Mouse (Mus musculus) embryonic fibroblast, embryonic 13.5 days (primary cell): ENCODE results near the gene Elp5. TPM values are rescaled to one million over a fixed set of nuclear protein-coding genes. Genes with fewer than 3 reads are reported as not detected.
"Not testable (repeated sequence)": the region's sequence is repeated elsewhere in the genome, so short reads cannot be mapped to it uniquely, and the experiment has no call there.

Experiments
- H3K27ac ChIP-seq: 2 replicates; pipeline ENCODE4 v1.5.1; 2012; ENCODE audit warnings: low read length, control low read depth, inconsistent platforms; ENCODE audit not compliant: insufficient read depth
- H3K4me1 ChIP-seq: 2 replicates; pipeline ENCODE4 v1.6.1; 2011; ENCODE audit warnings: low read length; ENCODE audit not compliant: control insufficient read depth, insufficient read depth
- H3K4me3 ChIP-seq: 2 replicates; pipeline ENCODE4 v1.5.1; 2011; ENCODE audit warnings: mild to moderate bottlenecking, control low read depth, low read length; ENCODE audit not compliant: insufficient read depth
- CTCF ChIP-seq: IDR thresholded peaks from 2 replicates; pipeline ENCODE4 v1.5.1; 2011; ENCODE audit warnings: mild to moderate bottlenecking, control low read depth, low read length, moderate library complexity, borderline replicate concordance; ENCODE audit not compliant: insufficient read depth
- POLR2A ChIP-seq: IDR thresholded peaks from 2 replicates; pipeline ENCODE4 v1.6.1; 2011; ENCODE audit warnings: low read depth, mild to moderate bottlenecking, control low read depth, low read length, moderate library complexity
- polyA plus RNA-seq: library from polyadenylated mRNA; stranded (reverse); fragments of >200 nt; gene quantifications from 2 replicates; pipeline ENCODE4 v1.2.4, GENCODE M21; 2011; ENCODE audit warnings: low read depth; ENCODE audit not compliant: missing spikeins, insufficient read length

The Elp5 gene
- polyA plus RNA-seq, 1 experiment, result 68.8 TPM

- no peak within 1 kb of the TSS for H3K27ac ChIP-seq
- no peaks in the 10 kb centered on the region for H3K4me1 ChIP-seq
- H3K4me3 ChIP-seq, result no peak within 1 kb of the TSS
- TF ChIP-seq CTCF, result no peak
- no peak for TF ChIP-seq POLR2A
Observed at GRCm38 (mm10) chr11:69964650-69965270, 17.6 kb downstream of the Elp5 start, which contains the start of gene Cldn7. TSS of gene Cldn7 (plus strand) at chr11:69964779.

DNA sequence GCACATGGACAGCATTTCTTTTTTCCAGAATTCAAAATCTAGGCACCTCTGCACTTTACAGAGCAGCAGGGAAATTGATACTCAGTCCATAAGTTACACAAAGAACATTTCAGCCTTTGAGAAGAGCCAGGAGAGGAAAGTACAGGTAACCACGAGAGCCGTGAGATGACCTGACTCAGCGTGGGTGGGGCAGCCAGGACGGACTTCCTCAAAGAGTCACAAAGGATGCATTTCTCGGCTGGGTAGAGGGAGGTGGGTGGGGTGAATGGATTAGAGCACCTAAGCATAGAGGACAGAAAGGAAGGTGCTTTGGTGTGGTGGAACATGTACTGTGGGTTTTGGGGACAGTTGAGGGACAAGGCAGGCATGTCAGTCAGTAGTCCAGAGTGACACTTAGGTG is 20.5 kb downstream of the Elp5 start:
- H3K27ac ChIP-seq, result no peak overlapping the region
- no peaks in the 10 kb centered on the region for H3K4me1 ChIP-seq
- no peak overlapping the region for H3K4me3 ChIP-seq
- TF ChIP-seq CTCF (no peak), POLR2A (no peak)

DNA sequence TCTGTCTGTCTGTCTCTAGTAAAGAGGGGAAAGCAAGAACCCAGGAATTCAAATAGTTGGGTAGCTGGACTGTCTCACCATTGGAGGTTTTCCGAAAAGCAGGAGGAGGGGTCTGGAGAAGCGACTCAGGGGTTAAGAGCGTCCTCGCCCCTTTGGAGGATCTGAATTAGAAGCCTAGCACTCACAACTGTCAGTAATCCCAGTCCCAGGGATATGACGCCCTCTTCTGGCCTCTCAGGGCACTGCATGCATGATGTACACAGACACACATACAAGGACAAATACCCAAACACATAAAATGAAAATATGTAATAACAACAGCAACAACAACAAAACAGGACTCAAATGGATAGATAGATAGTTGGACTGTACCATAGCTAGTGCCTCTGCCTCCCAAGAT is 21.7 kb downstream of the Elp5 start:
- TF ChIP-seq POLR2A (no peak), CTCF (0 out of 2 replicates have a peak, but pooled peaks have one; percentile 11)
- Histone ChIP-seq H3K4me1 (no peaks in the 10 kb centered on the region), H3K4me3 (no peak overlapping the region), H3K27ac (no peak overlapping the region)

GRCm38 (mm10) chr11:69956218-69956617 is 26.1 kb downstream of the Elp5 start:
- Histone ChIP-seq H3K4me3 (no peak overlapping the region), H3K27ac (no peak overlapping the region), H3K4me1 (no peaks in the 10 kb centered on the region)
- no peak for TF ChIP-seq CTCF
- TF ChIP-seq POLR2A, result no peak

DNA sequence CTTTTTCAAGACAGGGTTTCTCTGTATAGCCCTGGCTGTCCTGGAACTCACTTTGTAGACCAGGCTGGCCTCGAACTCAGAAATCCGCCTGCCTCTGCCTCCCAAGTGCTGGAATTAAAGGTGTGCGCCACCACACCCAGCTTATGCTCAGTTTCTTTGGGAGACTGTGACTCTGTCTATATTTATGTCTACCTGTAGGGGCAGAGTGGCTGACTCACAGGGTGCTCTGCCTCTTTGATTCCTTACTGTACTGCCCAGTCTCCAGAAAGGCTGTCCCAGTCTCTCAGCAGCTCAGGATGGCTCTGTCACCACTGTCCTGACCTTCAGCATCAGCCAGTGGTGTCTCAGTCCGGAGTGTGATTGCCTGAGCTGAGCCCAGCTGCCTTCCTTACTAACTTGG is 26.7 kb downstream of the Elp5 start:
- not testable (repeated sequence) for H3K4me1 ChIP-seq, H3K27ac ChIP-seq, H3K4me3 ChIP-seq

DNA sequence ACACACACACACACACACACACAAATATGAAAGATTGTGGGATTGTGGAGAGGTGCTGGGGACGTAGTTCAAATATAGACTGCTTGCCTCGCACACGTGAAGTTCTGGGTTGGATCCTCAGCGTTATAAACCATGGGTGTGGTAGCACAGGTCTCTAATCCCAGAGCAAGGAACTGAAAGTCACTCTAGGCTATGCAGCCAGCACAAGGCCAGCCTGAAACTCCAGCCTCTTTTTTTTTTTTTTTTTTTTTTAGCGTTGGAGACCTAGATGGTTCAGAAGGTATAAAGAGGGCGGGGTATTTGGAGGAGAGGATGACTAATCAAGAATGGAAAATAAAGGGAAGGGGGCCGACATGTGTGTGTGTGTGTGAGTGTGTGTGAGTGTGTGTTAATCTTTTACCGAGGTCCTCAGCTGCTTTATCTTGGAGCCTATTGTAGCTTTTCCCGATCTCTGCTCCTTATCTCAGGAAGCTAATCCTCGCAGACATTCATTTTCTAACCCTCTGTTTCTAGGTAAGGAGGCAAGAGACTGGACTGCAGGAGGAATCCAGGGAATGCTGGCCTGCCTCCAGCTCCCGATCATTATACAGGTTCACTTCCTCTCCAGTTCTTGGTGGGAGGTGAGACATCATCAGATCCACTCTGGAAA is 28.9 kb downstream of the Elp5 start:
- TF ChIP-seq POLR2A, result no peak
- no peak for TF ChIP-seq CTCF
- Histone ChIP-seq H3K4me3 (no peak overlapping the region), H3K4me1 (no peaks in the 10 kb centered on the region), H3K27ac (no peak overlapping the region)

GRCm38 (mm10) chr11:69952274-69952673 is 30.0 kb downstream of the Elp5 start:
- no peak overlapping the region for H3K27ac ChIP-seq
- TF ChIP-seq POLR2A, result no peak
- TF ChIP-seq CTCF, result no peak
- no peak overlapping the region for H3K4me3 ChIP-seq
- H3K4me1 ChIP-seq, result no peaks in the 10 kb centered on the region

- TF ChIP-seq CTCF (no peak), POLR2A (no peak)
- H3K27ac ChIP-seq, result no peak overlapping the region
- no peaks in the 10 kb centered on the region for H3K4me1 ChIP-seq
- no peak overlapping the region for H3K4me3 ChIP-seq
Observed at GRCm38 (mm10) chr11:69950807-69951459, 31.4 kb downstream of the Elp5 start.

DNA sequence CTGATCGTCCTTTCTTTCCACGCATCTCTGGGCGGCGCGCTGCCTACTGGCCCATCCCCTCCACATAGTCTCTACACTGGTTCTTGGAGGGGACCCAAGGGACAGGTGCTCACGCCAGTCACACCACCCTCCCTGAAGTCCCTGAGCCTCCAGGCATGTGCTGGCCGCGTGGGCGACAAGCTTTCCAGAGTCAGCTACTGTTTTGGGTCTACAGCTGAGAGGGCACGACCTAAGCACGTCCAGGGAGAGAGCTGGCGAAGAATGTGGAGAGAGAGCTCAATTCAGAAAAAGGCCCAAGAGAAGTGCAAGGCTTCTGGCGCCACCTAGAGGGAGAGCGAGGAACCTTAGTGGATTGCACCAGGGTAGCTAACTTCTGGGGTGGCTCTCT is 33.6 kb downstream of the Elp5 start:
- TF ChIP-seq CTCF, result peak; percentile 63; the same call in 1 of the 2 replicates
- no peak for TF ChIP-seq POLR2A
- no peaks in the 10 kb centered on the region for H3K4me1 ChIP-seq
- H3K27ac ChIP-seq, result no peak overlapping the region
- H3K4me3 ChIP-seq, result peak overlapping the region; percentile 23

DNA sequence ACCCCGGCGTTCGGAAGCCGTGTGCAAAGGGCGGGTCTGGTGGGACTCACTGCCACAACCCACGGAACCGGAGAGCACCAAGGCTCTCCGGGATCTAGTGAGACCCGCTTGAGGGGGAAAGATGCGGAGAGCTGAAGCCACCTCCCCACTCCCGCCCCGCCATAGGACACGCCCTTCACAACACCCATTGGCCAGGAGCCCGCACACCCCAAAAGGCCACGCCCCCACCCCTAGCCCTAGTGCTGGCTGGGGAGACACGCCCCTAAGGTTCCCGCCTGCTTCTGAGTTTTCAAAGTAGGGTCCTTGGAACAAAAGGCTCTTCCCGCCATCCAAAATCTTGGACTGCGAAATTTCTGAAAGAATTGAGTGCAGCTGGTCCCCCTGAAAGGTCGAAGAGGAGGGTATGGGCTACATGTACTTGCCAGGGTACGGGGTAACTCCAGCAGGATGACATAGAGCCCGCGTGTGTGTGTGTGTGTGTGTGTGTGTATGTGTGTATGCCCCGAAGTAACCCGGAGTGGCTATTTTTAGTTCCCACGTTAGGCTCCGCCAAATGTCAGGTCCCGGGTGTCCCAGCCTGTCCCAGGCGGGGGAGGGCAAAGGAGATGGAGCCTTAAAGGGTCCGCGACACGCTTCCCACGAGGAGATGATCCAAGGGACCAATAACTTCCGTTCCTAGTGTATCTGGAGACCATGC is 34.1 kb downstream of the Elp5 start, which contains the start of gene Slc2a4:
Gene Slc2a4, minus strand, starts transcription at position 123 of the 697 bp plus-strand sequence.
- H3K4me3 ChIP-seq, result peak within 1 kb of the TSS; percentile 50
- no peak within 1 kb of the TSS for H3K27ac ChIP-seq
- no peak for TF ChIP-seq CTCF
- TF ChIP-seq POLR2A, result peak; percentile 52; the same call in 1 of the 2 replicates
- H3K4me1 ChIP-seq, result no peaks in the 10 kb centered on the region
